Mouse (Mus musculus): ENCODE measurements around the gene Pcsk4.

Pcsk4 gene

GRCm38 (mm10) chr10:80323261-80324119, 5.8 kb downstream of the Pcsk4 start:
- DNase-seq (ENCODE audit: low spot score in 2 of 2), result peak; percentile 80 to 88

DNA sequence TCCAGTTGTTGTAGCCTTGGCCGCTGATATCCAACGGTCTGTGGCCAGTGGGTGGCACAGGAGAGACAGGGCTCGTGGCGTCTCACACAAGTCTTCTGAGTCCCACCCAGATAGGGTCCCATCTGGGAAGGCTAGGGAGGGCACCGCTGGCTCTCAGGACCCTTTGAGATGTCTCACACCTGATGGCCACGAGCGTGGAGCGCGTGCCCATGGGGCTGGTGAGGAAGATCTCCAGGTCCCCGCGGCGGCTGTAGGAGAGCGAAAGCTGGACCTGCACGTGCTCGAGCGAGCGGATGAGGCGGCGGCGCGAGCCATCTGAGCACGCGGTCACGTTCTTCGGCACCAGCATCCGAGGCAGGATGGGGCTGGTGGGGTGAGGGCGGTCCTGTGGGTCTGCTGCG, 6.5 kb downstream of the Pcsk4 start:
- peak in 1 of 2 experiments; percentile 55 for DNase-seq (ENCODE audit: low spot score in 2 of 2)

- DNase-seq (ENCODE audit: low spot score in 2 of 2), result peak in 1 of 2 experiments; percentile 24
Measured at GRCm38 (mm10) chr10:80321670-80322581, 7.4 kb downstream of the Pcsk4 start.

DNA sequence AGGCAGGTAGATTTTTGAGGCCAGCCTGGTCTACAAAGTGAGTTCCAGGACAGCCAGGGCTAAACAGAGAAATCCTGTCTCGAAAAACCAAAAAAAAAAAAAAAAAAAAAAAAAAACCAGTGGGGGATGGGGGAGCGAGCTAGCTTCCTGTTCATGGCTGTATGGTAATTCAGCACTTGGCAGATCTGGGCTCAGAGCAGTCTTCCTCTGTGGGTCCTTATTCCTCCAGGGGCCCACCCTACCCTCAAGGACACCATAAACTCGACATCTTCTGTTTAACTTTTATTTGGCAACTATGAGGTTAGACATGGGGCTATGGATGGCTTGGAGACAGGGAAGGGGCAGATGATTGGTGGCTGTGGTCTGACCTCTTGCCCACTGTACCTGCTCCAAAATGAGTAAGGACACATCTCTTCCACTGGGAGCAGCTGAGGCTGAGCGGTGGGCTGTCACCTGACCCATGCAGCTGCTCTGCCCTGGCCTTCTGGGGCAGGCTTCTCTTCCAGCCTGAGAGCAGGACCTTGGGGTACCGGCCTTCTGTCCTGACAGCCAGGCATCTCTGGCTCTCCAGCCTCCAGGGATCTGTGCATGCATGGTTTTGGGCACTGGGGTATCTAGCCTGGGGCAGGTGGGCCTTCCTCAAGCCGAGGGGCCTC, 8.2 kb downstream of the Pcsk4 start:
- DNase-seq (ENCODE audit: low spot score in 2 of 2), result no peak

- peak; percentile 89 to 94 for DNase-seq (ENCODE audit: low spot score in 2 of 2)
Measured at GRCm38 (mm10) chr10:80320340-80320760, 8.9 kb downstream of the Pcsk4 start, which contains the start of gene 2310011J03Rik. TSS of gene 2310011J03Rik (minus strand) at chr10:80320537.

GRCm38 (mm10) chr10:80317011-80317410, 12.3 kb downstream of the Pcsk4 start:
- peak in 1 of 2 experiments; percentile 26 for DNase-seq (ENCODE audit: low spot score in 2 of 2)

GRCm38 (mm10) chr10:80316359-80316781, 12.9 kb downstream of the Pcsk4 start:
- no peak for DNase-seq (ENCODE audit: low spot score in 2 of 2)

DNA sequence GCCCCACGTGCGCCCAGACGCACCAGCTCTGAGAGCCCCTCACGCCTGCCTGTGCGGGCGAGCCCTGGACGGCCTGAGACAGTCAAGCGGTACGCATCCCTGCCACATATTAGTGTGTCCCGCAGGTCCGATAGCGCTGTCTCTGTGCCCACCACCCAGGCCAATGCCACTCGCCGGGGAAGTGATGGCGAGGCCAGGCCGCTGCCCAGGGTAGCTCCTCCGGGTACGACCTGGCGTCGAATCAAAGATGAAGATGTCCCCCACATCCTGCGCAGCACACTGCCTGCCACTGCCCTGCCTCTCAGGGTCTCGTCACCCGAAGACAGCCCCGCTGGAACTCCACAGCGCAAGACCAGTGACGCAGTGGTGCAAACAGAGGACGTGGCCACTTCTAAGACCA, 14.0 kb downstream of the Pcsk4 start:
- DNase-seq (ENCODE audit: low spot score in 2 of 2), result no peak

DNA sequence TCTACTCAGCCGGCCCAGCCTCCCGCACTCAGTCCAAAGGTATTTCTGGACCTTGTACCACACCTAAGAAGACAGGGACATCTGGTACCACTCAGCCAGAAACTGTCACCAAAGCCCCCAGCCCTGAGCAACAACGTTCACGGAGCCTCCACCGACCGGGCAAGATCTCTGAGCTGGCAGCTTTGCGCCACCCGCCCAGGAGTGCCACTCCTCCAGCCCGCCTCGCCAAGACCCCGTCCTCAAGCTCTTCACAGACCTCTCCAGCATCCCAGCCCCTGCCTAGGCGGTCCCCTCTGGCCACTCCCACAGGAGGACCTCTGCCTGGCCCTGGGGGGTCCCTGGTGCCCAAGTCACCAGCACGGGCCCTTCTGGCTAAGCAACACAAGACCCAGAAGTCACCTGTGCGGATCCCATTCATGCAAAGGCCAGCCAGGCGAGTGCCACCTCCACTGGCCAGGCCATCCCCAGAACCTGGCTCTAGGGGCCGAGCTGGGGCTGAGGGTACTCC, 14.8 kb downstream of the Pcsk4 start:
- no peak for DNase-seq (ENCODE audit: low spot score in 2 of 2)

DNA sequence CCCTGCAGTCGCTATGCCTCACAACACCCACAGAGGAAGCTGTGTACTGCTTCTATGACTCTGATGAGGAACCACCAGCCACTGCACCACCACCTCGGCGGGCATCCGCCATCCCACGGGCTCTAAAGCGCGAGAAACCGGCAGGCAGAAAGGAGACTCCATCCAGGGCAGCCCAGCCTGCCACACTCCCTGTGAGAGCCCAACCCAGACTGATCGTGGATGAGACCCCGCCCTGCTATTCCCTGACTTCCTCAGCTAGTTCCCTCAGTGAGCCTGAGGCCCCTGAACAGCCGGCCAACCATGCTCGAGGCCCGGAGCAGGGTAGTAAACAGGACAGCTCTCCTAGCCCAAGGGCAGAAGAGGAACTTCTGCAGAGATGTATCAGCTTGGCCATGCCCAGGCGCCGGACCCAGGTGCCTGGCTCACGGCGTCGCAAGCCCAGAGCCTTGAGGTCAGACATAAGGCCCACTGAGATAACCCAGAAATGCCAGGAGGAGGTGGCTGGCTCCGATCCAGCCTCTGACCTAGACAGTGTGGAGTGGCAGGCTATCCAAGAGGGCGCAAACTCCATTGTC, 15.6 kb downstream of the Pcsk4 start:
- peak in 1 of 2 experiments; percentile 35 for DNase-seq (ENCODE audit: low spot score in 2 of 2)

- DNase-seq (ENCODE audit: low spot score in 2 of 2), result peak in 1 of 2 experiments; percentile 23
Measured at GRCm38 (mm10) chr10:80312586-80313504, 16.5 kb downstream of the Pcsk4 start.

- DNase-seq (ENCODE audit: low spot score in 2 of 2), result no peak
Measured at GRCm38 (mm10) chr10:80311560-80311959, 17.7 kb downstream of the Pcsk4 start.

- DNase-seq (ENCODE audit: low spot score in 2 of 2), result peak; percentile 67 to 82
Measured at GRCm38 (mm10) chr10:80304862-80305261, 24.4 kb downstream of the Pcsk4 start.

- no peak for DNase-seq (ENCODE audit: low spot score in 2 of 2)
Measured at GRCm38 (mm10) chr10:80304458-80304857, 24.8 kb downstream of the Pcsk4 start.

- no peak for DNase-seq (ENCODE audit: low spot score in 2 of 2)
Measured at GRCm38 (mm10) chr10:80302471-80302881, 26.8 kb downstream of the Pcsk4 start.

- no peak for DNase-seq (ENCODE audit: low spot score in 2 of 2)
Measured at GRCm38 (mm10) chr10:80302082-80302355, 27.3 kb downstream of the Pcsk4 start.

DNA sequence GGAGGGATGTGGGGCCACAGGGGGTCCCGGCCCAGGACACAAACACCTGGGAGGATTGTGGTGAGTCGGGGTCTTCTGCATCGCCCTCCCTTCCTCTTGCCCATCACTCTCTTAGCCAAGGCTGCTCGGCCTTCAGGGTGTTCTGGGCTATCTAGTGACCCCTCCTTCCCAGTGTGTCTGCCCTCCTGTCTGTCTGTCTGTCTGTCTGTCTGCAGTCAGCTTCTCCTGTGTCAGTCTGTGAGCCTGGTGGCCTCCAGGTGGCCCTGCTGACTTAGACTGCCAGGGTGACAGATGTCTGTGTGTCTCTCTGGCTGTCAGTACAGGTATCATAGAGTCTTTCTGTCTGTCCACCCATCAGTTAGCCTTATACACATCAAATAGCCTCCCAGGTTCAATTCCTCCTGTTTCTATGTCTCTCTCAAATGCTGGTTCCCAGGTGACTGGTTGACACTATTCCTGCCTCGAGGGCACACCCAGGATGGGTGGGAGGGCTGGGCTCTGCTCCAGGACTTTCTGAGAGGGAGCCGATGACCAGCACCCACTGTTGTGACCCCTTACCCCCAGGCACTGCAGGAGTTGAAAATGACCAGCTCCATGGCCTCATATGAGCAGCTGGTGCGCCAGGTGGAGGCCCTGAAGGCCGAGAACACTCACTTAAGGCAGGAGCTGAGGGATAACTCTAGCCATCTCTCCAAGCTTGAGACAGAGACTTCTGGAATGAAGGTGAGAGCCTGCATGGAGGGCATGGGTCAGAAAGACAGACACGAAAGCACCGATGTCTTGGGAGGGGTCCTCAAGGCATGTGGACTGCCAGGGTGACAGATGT, 27.8 kb downstream of the Pcsk4 start:
- no peak for DNase-seq (ENCODE audit: low spot score in 2 of 2)

GRCm38 (mm10) chr10:80300672-80301181, 28.6 kb downstream of the Pcsk4 start:
- DNase-seq (ENCODE audit: low spot score in 2 of 2), result no peak

DNA sequence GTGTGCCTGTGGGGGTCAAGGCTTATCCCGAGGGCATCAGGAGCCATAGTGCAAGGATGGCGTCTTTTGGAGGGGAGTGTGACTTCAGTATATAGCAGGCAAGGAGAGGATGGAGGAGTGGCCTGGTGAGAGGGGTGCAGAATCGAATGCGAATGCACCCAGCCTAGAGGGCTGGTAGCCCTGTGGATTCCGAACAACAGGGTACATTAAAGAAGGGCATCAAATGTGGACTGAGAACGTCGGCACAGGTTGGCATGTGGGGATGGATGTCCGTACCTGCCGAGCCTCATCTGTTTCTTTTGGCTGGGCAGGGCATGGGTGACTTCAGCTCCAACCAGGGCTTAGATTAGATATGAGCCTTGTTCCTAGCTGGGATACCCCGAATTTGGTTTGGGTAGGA, 29.5 kb downstream of the Pcsk4 start:
- DNase-seq (ENCODE audit: low spot score in 2 of 2), result no peak
